Mouse (Mus musculus) kidney, adult 2 months (tissue): Measurements from ENCODE around the gene Cbx2.

ENCODE experiments used
- CTCF ChIP-seq: fragments of 200-500 bp; conservative IDR thresholded peaks from 2 replicates; pipeline ENCODE4 v1.5.1; 2011; ENCODE audit warnings: low read depth, mild to moderate bottlenecking, control low read depth, low read length, moderate library complexity, mixed read lengths; ENCODE audit not compliant: insufficient read depth, insufficient read length
- POLR2A ChIP-seq: fragments of 200-500 bp; IDR thresholded peaks from one replicate; pipeline ENCODE4 v1.6.1; 2011; ENCODE audit warnings: low read depth, low read length, control low read depth

DNA sequence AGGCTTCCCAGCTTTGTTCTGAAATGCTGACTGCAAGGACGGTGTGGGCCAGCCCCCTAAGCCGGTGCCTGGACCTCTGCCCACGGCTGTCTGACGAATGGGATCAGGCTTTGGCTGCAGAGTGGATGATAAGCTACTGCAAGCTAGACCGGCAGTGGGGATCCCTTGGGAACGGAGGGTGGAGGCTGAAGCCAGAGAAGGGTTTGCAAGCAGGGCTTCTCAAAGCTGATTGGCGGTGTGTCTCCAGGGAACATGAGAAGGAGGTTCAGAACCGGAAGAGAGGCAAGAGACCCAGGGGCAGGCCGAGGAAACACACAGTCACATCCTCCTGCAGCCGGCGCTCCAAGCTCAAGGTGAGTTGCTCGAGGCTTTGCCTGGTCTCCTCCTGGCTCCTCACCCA is 3.4 kb downstream of the Cbx2 start:
- no peak for TF ChIP-seq CTCF
- no peak for TF ChIP-seq POLR2A
